Mouse (Mus musculus) urinary bladder, adult 2 months (tissue): ENCODE results near the gene Tcerg1l. TPM values are rescaled to one million over a fixed set of nuclear protein-coding genes. Genes with fewer than 3 reads are reported as not detected.
A peak's percentile ranks its signal among the peaks of the same experiment; 100 is the strongest.

ENCODE experiments used
- DNase-seq: peaks from one replicate; pipeline ENCODE4 v3.0.0; 2022; ENCODE audit warnings: low spot score
- polyA plus RNA-seq: library from polyadenylated mRNA; depleted of rRNA; stranded (reverse); fragments of >200 nt; gene quantifications from 2 replicates; pipeline ENCODE4 v1.2.3, GENCODE M21; 2012; rRNA removed

Tcerg1l gene
- polyA plus RNA-seq, result 1.2 and 1.4 TPM in 2 replicates

- no peak for DNase-seq
Measured at GRCm38 (mm10) chr7:138397485-138398181, at the start of gene Tcerg1l. TSS of gene Tcerg1l (minus strand) at chr7:138397730.

DNA sequence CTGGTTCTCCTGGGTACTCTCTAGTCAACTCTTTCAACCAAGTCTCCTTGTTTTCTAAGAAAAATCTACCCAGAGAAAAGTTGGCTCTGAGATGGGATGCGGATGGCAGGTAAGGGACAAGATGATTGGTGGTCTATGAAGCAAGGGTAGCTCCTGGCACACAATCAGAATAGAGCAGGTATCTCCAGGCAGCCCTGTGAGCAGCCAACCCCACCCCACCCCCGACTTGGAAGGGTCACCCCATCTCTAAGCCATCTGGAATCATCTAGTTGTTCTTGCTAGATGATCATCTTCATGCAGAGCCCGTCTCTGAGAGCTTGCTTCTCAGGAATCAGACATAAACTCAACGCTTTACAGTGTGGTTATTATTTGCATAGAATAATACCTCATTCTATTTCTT is 44.6 kb upstream of the Tcerg1l start:
- DNase-seq, result no peak

- no peak for DNase-seq
Measured at GRCm38 (mm10) chr7:138432541-138432940, 35.0 kb upstream of the Tcerg1l start.

GRCm38 (mm10) chr7:138431456-138431855 is 33.9 kb upstream of the Tcerg1l start:
- no peak for DNase-seq

DNA sequence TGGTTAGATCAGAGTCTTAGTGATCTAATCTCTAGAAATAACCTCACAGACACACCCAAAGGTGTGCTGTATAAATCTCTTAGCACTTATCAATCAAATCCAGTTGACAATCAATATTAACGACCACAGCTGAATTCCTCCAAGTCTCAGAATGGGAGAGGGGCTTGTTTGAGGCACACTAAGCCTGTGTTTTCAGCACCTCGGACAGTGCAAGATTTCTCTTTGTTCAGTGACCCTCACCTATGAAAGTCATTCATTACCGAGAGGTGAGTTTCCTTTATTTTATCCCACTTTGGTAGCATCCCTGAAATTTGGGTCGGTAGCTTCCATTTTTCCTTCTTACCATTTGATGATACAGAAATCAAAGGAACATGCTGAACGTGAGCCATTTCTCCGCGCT is 32.4 kb upstream of the Tcerg1l start:
- no peak for DNase-seq

GRCm38 (mm10) chr7:138428826-138429225 is 31.3 kb upstream of the Tcerg1l start:
- peak; percentile 23 for DNase-seq

- DNase-seq, result no peak
Measured at GRCm38 (mm10) chr7:138427441-138427840, 29.9 kb upstream of the Tcerg1l start.

GRCm38 (mm10) chr7:138413496-138413895 is 16.0 kb upstream of the Tcerg1l start:
- DNase-seq, result no peak

- no peak for DNase-seq
Measured at GRCm38 (mm10) chr7:138401641-138402040, 4.1 kb upstream of the Tcerg1l start.

- DNase-seq, result no peak
Measured at GRCm38 (mm10) chr7:138400506-138401272, 3.2 kb upstream of the Tcerg1l start.

DNA sequence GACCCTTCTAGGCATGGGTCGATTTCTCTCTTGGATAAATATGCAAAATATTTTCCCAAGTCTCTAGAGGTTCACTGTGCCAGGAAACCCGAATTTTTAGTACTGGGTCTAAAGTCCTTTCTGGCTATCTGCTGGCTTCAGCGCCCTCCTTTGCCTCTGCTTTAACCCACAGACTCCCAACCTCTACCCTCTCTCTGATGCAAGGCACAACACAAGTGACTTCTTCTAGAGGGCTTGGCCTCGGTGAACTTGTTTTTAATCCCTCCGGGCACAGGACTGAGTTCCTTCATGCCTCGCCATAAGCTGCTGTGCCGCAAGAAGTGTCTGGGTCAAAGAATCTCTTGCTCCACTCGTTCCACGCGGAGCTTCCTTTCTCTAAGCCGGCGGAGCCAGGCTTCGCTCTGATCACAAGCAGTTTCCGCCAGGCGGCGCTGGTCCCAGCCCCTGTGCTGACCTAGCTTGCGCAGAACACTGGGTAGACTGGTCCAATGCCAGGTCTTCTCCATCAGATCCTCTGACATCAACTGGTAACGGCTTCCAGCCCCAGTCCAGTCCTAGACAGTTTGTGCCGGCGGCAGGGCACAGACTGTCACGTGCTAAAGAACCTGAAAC is 758 bp upstream of the Tcerg1l start:
- no peak for DNase-seq

DNA sequence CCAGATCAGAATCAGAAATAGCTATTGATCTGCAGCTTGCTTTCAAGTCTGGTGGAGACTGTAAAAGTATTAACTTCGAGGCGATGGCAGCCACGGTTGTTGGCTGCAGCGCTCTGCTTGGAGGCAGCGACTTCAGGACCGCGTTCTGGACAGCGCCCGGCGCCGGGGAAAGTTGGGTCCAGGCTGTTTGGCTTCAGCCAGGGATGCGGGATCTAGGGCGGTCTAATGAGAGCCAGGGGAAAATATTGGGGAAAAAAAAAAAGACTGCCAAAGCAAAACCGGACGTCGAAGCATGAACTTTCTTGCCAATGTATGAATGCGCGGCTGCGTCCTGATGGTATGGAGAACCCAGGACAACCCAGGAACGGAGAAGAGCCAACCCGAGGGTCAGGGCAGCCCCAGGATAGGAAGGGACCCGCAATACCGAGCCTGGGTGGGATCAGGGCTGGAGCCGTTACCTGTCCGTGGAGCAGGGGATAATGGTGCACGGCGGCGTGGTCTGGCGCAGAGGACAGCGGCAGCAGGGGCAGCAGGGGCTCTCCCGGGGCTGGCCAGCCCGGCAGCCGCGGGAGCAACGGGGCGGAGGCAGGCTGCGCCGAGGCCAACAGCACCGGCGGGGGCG is 556 bp downstream of the Tcerg1l start:
- DNase-seq, result no peak

DNA sequence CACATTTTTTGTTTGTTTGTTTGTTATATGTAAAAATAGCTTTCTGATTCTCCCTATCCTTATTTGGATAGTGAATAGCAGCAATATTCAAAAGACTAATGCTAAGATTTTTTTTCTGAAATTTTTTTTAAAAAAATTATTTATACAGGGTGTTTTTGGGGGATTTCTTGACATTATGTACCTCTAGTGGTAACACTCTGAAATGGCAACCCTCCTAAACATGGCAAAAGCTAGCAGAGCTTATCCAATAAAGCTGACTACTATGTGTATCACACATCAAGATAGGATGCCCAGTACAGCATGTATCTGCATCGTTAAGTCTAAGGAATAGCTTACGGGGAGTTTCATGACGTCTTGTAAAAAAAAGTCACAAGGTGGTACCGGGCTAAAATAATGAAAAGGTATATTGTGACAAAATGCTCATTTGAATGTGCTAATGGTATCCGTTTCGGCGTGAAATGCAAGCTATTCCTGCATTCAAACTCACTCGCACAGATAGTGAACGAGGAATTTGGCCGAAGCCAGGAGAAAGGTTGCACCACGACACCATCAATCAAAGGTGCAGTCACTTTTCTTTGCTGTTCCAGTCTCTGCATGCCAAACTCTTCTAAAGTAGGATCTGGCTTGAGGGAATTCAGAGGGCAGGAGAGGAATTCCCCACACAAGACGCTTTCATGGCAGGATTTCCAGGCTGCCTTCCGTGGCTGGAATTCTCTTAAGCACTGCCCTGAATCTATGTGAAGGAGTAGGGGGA is 1.2 kb downstream of the Tcerg1l start:
- DNase-seq, result no peak

DNA sequence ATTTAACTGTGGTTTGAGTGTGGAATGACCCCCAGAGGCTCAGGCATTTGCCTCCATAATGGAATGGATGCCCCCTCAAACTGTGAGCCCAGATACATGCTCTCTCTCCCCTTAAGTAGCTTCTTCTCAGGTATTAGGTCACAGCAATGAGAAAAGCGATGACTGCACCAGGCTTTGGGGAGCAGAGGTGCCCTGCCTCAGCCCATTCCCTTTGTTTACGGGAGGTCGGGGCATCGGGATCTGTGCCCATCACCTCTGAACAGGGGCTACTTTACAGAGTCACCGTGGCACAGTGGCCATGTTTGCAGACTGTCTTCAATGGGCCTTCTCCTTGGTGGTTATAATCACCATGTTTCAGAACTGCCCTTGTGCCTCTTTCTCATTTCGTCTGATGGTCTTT is 7.6 kb downstream of the Tcerg1l start:
- DNase-seq, result no peak

DNA sequence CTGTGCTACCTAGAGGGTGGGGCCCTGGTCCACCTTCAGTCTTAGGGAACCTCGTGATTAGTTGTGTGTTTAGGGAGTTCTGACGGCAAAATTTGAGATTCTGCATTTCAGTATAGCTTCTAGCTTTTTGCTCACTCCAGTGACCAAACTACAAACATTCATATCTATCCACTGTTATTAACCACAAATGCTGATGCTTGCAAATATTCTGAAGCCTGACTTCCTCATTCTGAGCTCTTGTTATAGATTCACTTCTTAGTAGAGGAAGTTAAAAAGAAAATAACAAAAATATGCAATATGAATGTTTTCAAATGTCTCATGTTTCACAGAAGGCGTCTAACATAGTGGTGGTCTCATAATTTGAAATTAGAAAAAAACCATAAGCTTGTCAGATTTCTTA is 8.5 kb downstream of the Tcerg1l start:
- no peak for DNase-seq

DNA sequence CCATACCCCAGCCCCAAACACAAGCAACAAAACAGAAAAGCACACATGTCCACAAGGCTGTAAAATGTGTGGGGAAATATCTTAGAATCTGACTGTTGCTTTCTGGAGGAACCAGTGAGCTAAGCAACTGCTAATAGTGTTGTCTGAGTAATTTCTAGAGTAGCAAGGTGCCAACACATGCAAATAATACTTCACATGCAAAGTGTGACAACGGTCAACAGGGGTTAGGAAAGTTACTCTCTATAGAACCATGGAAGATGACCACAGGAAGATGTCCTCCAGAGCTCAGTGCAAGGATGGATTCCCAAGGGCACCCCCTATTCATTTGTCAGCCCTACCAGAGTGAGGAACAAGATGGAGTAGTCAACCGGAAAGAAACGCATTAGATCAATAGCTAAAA is 18.3 kb downstream of the Tcerg1l start:
- no peak for DNase-seq

- DNase-seq, result no peak
Measured at GRCm38 (mm10) chr7:138378546-138378945, 19.0 kb downstream of the Tcerg1l start.

- DNase-seq, result no peak
Measured at GRCm38 (mm10) chr7:138375573-138375972, 22.0 kb downstream of the Tcerg1l start.

GRCm38 (mm10) chr7:138374376-138374775 is 23.2 kb downstream of the Tcerg1l start:
- DNase-seq, result no peak

- DNase-seq, result no peak
Measured at GRCm38 (mm10) chr7:138373530-138373929, 24.0 kb downstream of the Tcerg1l start.

- DNase-seq, result no peak
Measured at GRCm38 (mm10) chr7:138367570-138367969, 30.0 kb downstream of the Tcerg1l start.

- DNase-seq, result no peak
Measured at GRCm38 (mm10) chr7:138365519-138365918, 32.0 kb downstream of the Tcerg1l start.
